21 mouse cellular contexts compared by ENCODE assay signal in the genomic region with DNA sequence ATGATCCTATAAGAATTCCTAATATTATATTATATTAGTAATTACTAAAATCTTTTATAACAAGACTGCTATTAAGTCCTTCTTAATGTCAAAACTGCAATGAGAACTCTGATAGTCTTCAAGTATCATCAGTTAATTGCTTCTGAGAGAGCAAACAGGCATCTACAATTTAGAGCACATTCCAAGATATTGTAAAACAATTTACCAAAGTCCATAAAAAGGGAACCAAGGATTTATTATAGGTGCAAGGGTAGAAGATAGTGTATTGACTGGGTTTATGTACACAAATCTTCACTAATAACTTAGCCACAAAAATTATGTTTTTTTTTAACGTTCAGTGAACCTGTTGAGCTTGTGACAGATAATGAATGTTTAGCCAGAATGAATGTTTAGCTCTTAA. TPM values are rescaled to one million over a fixed set of nuclear protein-coding genes. Genes with fewer than 3 reads are reported as not detected.
"Had no signal": no experiment of that assay in that cellular context is flagged by ENCODE, and none has a peak within 500 bp of the region (broad histone marks: within the 10 kb centered on the region; RNA-seq: fewer than 3 reads in every experiment).

No protein-coding gene starts in this region.

- H3K27me3 ChIP-seq: neural tube, embryonic 13.5 days; neural tube, embryonic 15.5 days; stomach, embryonic 15.5 days had no signal

- H3K9ac ChIP-seq: neural tube, embryonic 13.5 days; neural tube, embryonic 15.5 days; stomach, embryonic 15.5 days had no signal

- H3K4me3 ChIP-seq: neural tube, embryonic 13.5 days; neural tube, embryonic 15.5 days; stomach, embryonic 15.5 days had no signal

- H3K4me1 ChIP-seq: neural tube, embryonic 13.5 days; neural tube, embryonic 15.5 days; stomach, embryonic 15.5 days had no signal

- H3K4me2 ChIP-seq: neural tube, embryonic 13.5 days; neural tube, embryonic 15.5 days; stomach, embryonic 15.5 days had no signal

- H3K36me3 ChIP-seq: neural tube, embryonic 13.5 days; neural tube, embryonic 15.5 days; stomach, embryonic 15.5 days had no signal

- H3K27ac ChIP-seq: neural tube, embryonic 13.5 days; neural tube, embryonic 15.5 days; stomach, embryonic 15.5 days; stomach, postnatal 0 days had no signal

- DNase-seq: retina, postnatal 1 day; right cerebral cortex, adult 18-20 months; right cerebral cortex, postnatal 14 days; right cerebral cortex, postnatal 25 days; right cerebral cortex, postnatal 4 days; spleen, adult 18-20 months; thymus, adult 18-20 months; thymus, adult 2 months; thymus, postnatal 14 days; thymus, postnatal 25 days; thymus, postnatal 36 days; thymus, postnatal 4 days had no signal

- H3K9me3 ChIP-seq: neural tube, embryonic 13.5 days; neural tube, embryonic 15.5 days; stomach, embryonic 15.5 days had no signal

RNA-seq across cellular contexts. Expression of gene Sept12, which starts 1.3 kb away (rescaled TPM):
- total RNA-seq: neutrophil, adult 5-6 weeks had no signal
- polyA plus RNA-seq: neural tube, embryonic 13.5 days; neural tube, embryonic 14.5 days; neural tube, embryonic 15.5 days; spleen, adult 2 months; stomach, embryonic 14.5 days; stomach, embryonic 15.5 days; stomach, embryonic 16.5 days; stomach, postnatal 0 days had no signal

RNA-seq across cellular contexts. Expression of gene Smim22, which starts 8.1 kb away (rescaled TPM):
- total RNA-seq: neutrophil, adult 5-6 weeks had no signal
- polyA plus RNA-seq: neural tube, embryonic 13.5 days; neural tube, embryonic 14.5 days had no signal
